Mouse (Mus musculus) heart, postnatal 0 days (tissue): ENCODE measurements around the gene Kctd15. TPM values are rescaled to one million over a fixed set of nuclear protein-coding genes. Genes with fewer than 3 reads are reported as not detected.

Experiments
- ATAC-seq: fragments of 200-750 bp; cut with Nextera tagmentation; 2 replicates; pipeline ENCODE4 v1.8.0; 2017; ENCODE audit warnings: low read depth, moderate number of reproducible peaks, moderate library complexity; ENCODE audit not compliant: insufficient read depth
- DNase-seq: peaks from one replicate; pipeline ENCODE4 v3.0.0-alpha.2; 2016; ENCODE audit warnings: low spot score
- H3K27ac ChIP-seq: fragments of 300-500 bp; sonication (generic); 2 replicates; pipeline ENCODE4 v1.5.1; 2014; ENCODE audit warnings: low read depth, mild to moderate bottlenecking
- H3K27me3 ChIP-seq: fragments of 300-500 bp; sonication (generic); 2 replicates; pipeline ENCODE4 v1.6.1; 2014; ENCODE audit warnings: low read length, mixed read lengths; ENCODE audit not compliant: control insufficient read depth, insufficient read depth
- H3K36me3 ChIP-seq: fragments of 300-500 bp; sonication (generic); replicated peaks from 2 replicates; pipeline ENCODE4 v1.6.1; 2014; ENCODE audit warnings: low read length, mixed read lengths; ENCODE audit not compliant: control insufficient read depth, insufficient read depth
- H3K4me1 ChIP-seq: fragments of 300-500 bp; sonication (generic); 2 replicates; pipeline ENCODE4 v1.6.1; 2014; ENCODE audit warnings: antibody characterized with exemption; ENCODE audit not compliant: control insufficient read depth, insufficient read depth
- H3K4me2 ChIP-seq: fragments of 300-500 bp; sonication (generic); 2 replicates; pipeline ENCODE4 v1.6.1; 2014; ENCODE audit warnings: low read depth, mild to moderate bottlenecking, low read length, moderate library complexity
- H3K4me3 ChIP-seq: fragments of 300-500 bp; sonication (generic); 2 replicates; pipeline ENCODE4 v1.5.1; 2014; ENCODE audit warnings: low read depth, low read length
- H3K9ac ChIP-seq: fragments of 300-500 bp; sonication (generic); replicated peaks from 2 replicates; pipeline ENCODE4 v1.6.1; 2014; ENCODE audit warnings: low read depth, low read length, mixed read lengths
- H3K9me3 ChIP-seq: fragments of 300-500 bp; sonication (generic); replicated peaks from 2 replicates; pipeline ENCODE4 v1.6.1; 2016; ENCODE audit warnings: low read length; ENCODE audit not compliant: control insufficient read depth
- CTCF ChIP-seq: IDR thresholded peaks from 2 replicates; pipeline ENCODE4 v1.5.1; 2016; ENCODE audit warnings: antibody characterized with exemption, control low read depth, low read depth
- EP300 ChIP-seq: IDR thresholded peaks from 2 replicates; pipeline ENCODE4 v1.6.1; 2016; ENCODE audit warnings: antibody characterized with exemption, low read depth
- WGBS: fragments of 180-500 bp; shearing (Covaris S2); extraction: QIAGEN DNeasy Blood & Tissue Kit; methylation state at CpG from one replicate; pipeline ENCODE4 v1.1.7; 2014; 5-methylcytosine and 5-hydroxymethylcytosine counted together
- polyA plus RNA-seq: library from polyadenylated mRNA; unstranded; fragments of >200 nt; fragmentation: Nextera tagmentation; extraction: Ambion mirVana; gene quantifications from 2 replicates; pipeline ENCODE4 v1.2.1, GENCODE M21; 2015
- total RNA-seq: library from RNA; depleted of rRNA; stranded (reverse); fragments of >200 nt; gene quantifications from 2 replicates; pipeline ENCODE4 v1.2.3, GENCODE M21; 2014; ENCODE audit warnings: low replicate concordance

Gene Kctd15
- total and polyA plus RNA-seq, 2 experiments from 2014 or later, result 0.78 to 5.9 TPM

DNA sequence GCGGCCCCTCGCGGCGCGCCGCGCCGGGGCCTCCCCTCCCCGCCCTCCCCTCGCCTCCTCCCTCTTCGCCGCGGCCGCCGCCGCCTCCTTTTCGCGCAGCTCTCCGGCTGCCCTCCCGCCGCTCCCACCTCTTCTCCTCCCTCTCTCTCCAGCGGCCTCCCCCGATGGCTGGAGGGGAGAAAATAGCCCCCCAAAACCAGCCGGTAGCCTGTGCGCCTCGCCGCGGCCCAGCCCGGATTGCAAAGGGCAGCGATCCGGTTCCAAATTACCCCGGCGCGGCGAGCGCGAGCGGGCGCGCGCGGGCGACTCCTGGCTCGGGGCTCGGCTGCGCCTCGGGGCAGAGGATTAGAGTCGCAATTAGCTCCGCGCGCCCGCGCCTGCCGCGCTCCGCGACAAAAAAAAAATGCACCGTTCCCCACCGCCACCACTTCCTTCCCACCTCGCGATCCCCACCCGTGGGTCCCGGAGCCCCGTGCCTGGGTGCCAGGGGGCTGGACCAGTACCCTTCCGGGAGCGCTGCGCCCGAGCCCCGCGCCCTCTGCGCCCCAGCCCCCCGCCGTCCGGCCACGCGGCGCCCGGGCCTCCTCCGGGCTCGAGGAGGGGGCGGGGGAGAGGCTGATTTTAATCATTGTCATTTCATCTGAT is 2.0 kb downstream of the Kctd15 start:
- H3K9ac ChIP-seq, result peak overlapping the region; percentile 62
- H3K9me3 ChIP-seq, result no peaks in the 10 kb centered on the region
- H3K4me1 ChIP-seq, result no peaks in the 10 kb centered on the region
- peak overlapping the region; percentile 76 for H3K27ac ChIP-seq
- ATAC-seq, result 0 out of 2 replicates have a peak, but pooled peaks have one; percentile 18
- H3K4me3 ChIP-seq, result peak overlapping the region; percentile 75
- no peak for DNase-seq
- no peak for TF ChIP-seq EP300
- no peak for TF ChIP-seq CTCF
- under 1% methylated on average over 42 of the region's 81 CpGs for WGBS
- no peaks in the 10 kb centered on the region for H3K36me3 ChIP-seq
- peaks cover 30% of the 10 kb centered on the region for H3K27me3 ChIP-seq
- H3K4me2 ChIP-seq, result peak overlapping the region; percentile 86

DNA sequence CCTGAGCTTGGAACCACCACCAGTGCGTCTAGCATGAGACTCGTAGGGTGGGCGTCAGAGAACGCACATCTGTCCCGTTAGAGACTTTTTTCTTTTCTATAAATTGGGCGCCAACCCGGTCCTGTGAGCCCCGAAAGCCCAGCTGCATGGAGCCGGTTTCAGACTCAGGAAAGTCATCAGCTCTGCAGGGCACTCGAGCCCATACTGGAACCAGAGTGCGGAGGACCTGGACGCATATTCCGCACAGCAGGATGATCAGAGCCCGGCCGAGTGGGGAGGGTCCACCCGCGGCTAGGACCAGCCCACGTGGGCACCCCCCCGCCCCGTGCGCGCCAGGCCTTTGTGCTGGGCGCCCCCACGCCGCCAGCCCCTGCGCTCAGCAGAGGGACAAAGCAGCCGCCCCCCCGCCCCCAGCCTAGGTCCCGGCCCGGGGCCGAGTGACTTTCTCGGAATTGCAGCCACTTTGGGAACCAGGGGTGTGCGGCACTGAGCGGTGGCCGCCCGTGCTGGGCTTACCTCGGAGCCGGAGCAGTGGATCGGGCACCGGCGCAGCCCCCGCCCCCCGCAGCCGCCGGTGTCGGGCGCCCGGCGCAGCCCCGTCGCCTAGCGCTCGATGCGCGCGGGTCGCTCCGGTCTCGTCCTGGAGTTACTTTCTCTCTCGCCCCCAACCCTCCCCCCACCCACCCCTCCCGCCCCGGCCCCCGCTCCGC is 2.6 kb downstream of the Kctd15 start:
- DNase-seq, result no peak
- no peaks in the 10 kb centered on the region for H3K9me3 ChIP-seq
- peaks cover 30% of the 10 kb centered on the region for H3K27me3 ChIP-seq
- no peaks in the 10 kb centered on the region for H3K36me3 ChIP-seq
- H3K4me2 ChIP-seq, result peak overlapping the region; percentile 86
- H3K9ac ChIP-seq, result peak overlapping the region; percentile 62
- peak overlapping the region; percentile 36; the same call in 1 of the 2 replicates for H3K27ac ChIP-seq
- under 1% methylated on average over 40 of the region's 64 CpGs for WGBS
- TF ChIP-seq EP300, result no peak
- TF ChIP-seq CTCF, result no peak
- H3K4me1 ChIP-seq, result no peaks in the 10 kb centered on the region
- H3K4me3 ChIP-seq, result peak overlapping the region; percentile 75
- ATAC-seq, result peak; percentile 15; the same call in 1 of the 2 replicates

DNA sequence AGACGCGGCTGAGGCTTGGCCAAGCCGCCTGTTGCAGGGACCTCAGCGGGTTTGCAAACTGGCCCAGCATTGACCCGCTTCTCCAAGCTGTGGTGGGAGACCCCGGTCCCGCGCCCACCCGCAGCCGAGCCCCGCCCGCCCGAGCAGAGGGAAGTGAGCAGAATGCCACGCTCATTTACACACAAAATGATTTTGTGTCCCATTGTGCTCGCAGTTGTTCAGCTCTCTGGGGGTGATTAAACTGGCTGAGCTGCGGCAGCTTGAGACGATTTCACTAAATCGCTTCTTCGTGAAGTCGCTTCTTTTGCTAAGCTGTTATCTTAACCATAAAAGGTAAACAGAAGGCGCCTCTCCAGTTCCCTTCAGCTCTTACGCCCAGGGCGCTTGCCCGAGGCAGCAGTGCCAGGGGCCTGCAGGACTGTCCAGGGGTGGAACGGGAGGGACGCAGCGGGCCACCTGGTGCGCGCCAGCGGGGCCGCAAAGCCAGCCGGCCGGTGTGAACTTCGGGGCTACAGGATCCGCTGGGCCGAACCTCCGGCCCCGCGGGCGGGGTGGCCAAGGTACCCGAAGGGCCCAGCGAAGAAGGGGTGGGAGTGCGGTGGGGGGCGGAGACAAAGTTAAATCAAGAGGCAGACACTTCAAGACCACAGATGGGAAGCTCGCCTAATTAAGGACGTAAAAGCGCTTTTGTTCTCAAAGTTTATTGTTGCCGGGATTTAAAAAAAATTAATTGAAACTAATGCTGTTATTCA is 3.6 kb downstream of the Kctd15 start:
- DNase-seq, result no peak
- H3K4me1 ChIP-seq, result no peaks in the 10 kb centered on the region
- H3K36me3 ChIP-seq, result no peaks in the 10 kb centered on the region
- no peaks in the 10 kb centered on the region for H3K9me3 ChIP-seq
- peak overlapping the region; percentile 75 for H3K4me3 ChIP-seq
- H3K4me2 ChIP-seq, result peak overlapping the region; percentile 86
- H3K9ac ChIP-seq, result no peak overlapping the region
- H3K27me3 ChIP-seq, result peaks cover 30% of the 10 kb centered on the region
- WGBS, result 2% methylated on average over 48 of the region's 48 CpGs
- no peak overlapping the region for H3K27ac ChIP-seq
- no peak for ATAC-seq
- no peak for TF ChIP-seq CTCF
- TF ChIP-seq EP300, result no peak

DNA sequence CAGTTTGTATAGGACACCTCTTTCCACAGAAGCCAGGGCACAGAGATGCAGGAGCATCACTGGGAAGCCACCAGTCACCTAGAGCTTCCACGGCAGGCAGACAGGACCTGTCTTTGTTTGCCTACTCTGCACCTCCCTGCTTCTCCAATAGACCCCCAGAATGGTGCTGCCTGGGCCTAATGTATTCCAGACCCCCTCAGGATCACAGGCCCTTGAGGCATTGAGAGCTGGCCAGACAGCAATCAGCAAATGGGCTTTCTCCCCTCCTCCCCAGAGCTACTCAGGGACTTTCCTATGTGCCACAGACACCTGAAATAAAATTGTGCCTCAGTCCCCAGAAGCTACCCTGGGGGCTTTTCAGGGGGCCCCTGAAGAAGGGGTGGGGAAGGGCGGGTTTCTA is 5.2 kb downstream of the Kctd15 start:
- Histone ChIP-seq H3K9ac (no peak overlapping the region), H3K9me3 (no peaks in the 10 kb centered on the region), H3K4me1 (no peaks in the 10 kb centered on the region), H3K27me3 (peaks cover 30% of the 10 kb centered on the region), H3K27ac (no peak overlapping the region), H3K4me3 (no peak overlapping the region), H3K4me2 (no peak overlapping the region), H3K36me3 (no peaks in the 10 kb centered on the region)
- WGBS, result 85% methylated on average over 2 of the region's 2 CpGs
- TF ChIP-seq EP300 (no peak), CTCF (no peak)
- DNase-seq (no peak), ATAC-seq (no peak)

DNA sequence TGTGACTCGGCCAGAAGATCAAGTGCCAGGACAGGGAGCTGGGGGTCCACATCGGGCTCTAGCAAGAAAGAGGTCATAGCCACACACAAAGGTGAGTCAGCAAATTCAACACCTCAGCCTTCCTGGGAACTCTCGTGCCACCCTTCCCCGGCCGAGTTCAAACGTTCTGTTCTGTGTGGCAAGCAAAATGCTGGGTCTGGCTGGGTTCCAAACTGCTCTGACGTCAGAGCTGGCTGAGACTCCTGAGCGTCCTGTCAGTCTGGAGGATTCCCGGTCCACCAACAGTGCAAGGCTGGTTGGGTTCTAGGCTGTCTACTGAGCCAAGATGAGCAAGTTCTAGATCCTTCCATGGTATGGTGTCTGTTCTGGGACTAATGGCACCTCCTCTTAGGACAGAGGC is 9.5 kb downstream of the Kctd15 start:
- 0 out of 2 replicates have a peak, but pooled peaks cover under 1% of the 10 kb centered on the region for H3K27me3 ChIP-seq
- H3K27ac ChIP-seq, result no peak overlapping the region
- no peaks in the 10 kb centered on the region for H3K9me3 ChIP-seq
- no peak overlapping the region for H3K4me3 ChIP-seq
- 32% methylated on average over 9 of the region's 9 CpGs for WGBS
- no peaks in the 10 kb centered on the region for H3K36me3 ChIP-seq
- TF ChIP-seq EP300, result no peak
- no peak for TF ChIP-seq CTCF
- DNase-seq (peak; percentile 6), ATAC-seq (0 out of 2 replicates have a peak, but pooled peaks have one; percentile 55)
- no peaks in the 10 kb centered on the region for H3K4me1 ChIP-seq
- H3K4me2 ChIP-seq, result no peak overlapping the region
- no peak overlapping the region for H3K9ac ChIP-seq
